Mouse (Mus musculus): Measurements from ENCODE around the gene Mrtfa.

GRCm38 (mm10) chr15:81164560-81165310 is 25.8 kb downstream of the Mrtfa start:
- TF ChIP-seq CTCF (IDR thresholded peaks at IDR 0.05; ENCODE audit: borderline replicate concordance, extremely low read depth, insufficient read depth, insufficient read length) (no peak), POLR2A (IDR thresholded peaks at IDR 0.05; ENCODE audit: borderline replicate concordance, extremely low read depth, insufficient read depth, insufficient read length, poor library complexity, severe bottlenecking) (no peak)
